Mouse (Mus musculus): ENCODE data around the gene Pld4. TPM values are rescaled to one million over a fixed set of nuclear protein-coding genes. Genes with fewer than 3 reads are reported as not detected.

Pld4 gene
- polyA plus RNA-seq, 1 experiment from 2014 or later: 8.4 TPM

DNA sequence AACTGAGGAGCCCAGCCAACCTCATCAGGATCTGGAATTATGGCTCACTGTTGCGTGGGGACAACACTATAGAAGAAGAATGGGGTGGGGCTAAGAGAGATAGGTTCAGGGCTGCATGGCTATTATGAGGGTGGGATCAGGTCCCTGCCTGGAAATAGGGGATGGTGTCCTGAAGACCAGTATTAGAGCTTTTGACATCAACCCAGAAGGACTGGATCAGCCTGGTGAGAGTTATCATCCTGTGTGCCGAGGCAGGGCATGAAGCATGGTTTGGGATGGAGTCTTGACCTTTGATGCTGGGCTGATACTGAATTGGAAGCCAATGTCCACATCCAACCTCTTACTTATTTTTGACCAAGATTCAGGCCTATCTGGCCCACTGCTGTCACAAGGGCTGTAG is 9.3 kb downstream of the Pld4 start:
- ATAC-seq (ENCODE audit: low FRiP score): no peak
- H3K36me3 ChIP-seq: no peaks in the 10 kb centered on the region
- WGBS: 78% methylated on average over 2 of the region's 2 CpGs

DNA sequence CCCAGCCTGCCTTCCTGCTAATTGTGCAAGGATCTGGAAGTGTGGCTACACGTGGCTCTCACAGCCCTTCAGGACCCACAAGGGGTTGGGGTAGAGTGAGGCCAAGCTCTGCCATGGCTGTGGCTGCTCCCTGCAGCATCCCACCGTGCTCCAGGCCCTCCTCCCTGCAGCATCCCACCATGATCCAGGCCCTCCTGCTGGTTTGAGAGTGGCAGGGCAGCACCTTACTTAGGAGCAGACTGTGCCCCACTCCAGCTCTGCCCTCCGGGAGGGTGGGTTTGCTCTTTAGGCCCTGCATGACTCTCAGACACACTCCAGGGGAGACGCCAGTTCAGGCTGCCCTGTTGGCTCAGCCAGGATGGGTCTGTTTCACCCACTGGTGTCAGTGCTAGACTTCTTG is 9.9 kb downstream of the Pld4 start:
- Histone ChIP-seq H3K27me3 (replicated peaks) (no peaks in the 10 kb centered on the region), H3K4me3 (replicated peaks) (no peak overlapping the region), H3K4me1 (no peaks in the 10 kb centered on the region), H3K9ac (replicated peaks) (no peak overlapping the region), H3K4me2 (no peak overlapping the region), H3K27ac (replicated peaks) (no peak overlapping the region), H3K36me3 (no peaks in the 10 kb centered on the region), H3K9me3 (replicated peaks) (no peaks in the 10 kb centered on the region)
- 76% methylated on average over 4 of the region's 4 CpGs for WGBS
- ATAC-seq (ENCODE audit: low FRiP score): no peak

More for the DNA sequence above, 9.3 kb downstream of the Pld4 start:
- Histone ChIP-seq H3K4me3 (replicated peaks) (no peak overlapping the region), H3K9me3 (replicated peaks) (no peaks in the 10 kb centered on the region), H3K4me1 (no peaks in the 10 kb centered on the region), H3K9ac (replicated peaks) (no peak overlapping the region), H3K27me3 (replicated peaks) (no peaks in the 10 kb centered on the region), H3K27ac (replicated peaks) (no peak overlapping the region), H3K4me2 (no peak overlapping the region)

GRCm38 (mm10) chr12:112772306-112772705 is 11.9 kb downstream of the Pld4 start:
- Histone ChIP-seq H3K4me1 (no peaks in the 10 kb centered on the region), H3K9me3 (replicated peaks) (no peaks in the 10 kb centered on the region), H3K4me2 (no peak overlapping the region), H3K27ac (replicated peaks) (no peak overlapping the region), H3K36me3 (no peaks in the 10 kb centered on the region), H3K9ac (replicated peaks) (no peak overlapping the region), H3K27me3 (replicated peaks) (no peaks in the 10 kb centered on the region), H3K4me3 (replicated peaks) (no peak overlapping the region)
- no peak for ATAC-seq (ENCODE audit: low FRiP score)
- 96% methylated on average over 14 of the region's 14 CpGs for WGBS

GRCm38 (mm10) chr12:112773366-112773765 is 12.9 kb downstream of the Pld4 start:
- no peak overlapping the region for H3K9ac ChIP-seq (replicated peaks)
- H3K4me2 ChIP-seq: no peak overlapping the region
- no peaks in the 10 kb centered on the region for H3K4me1 ChIP-seq
- H3K27me3 ChIP-seq (replicated peaks): no peaks in the 10 kb centered on the region
- no peak overlapping the region for H3K27ac ChIP-seq (replicated peaks)
- no peak for ATAC-seq (ENCODE audit: low FRiP score)
- 52% methylated on average over 9 of the region's 9 CpGs for WGBS
- H3K9me3 ChIP-seq (replicated peaks): no peaks in the 10 kb centered on the region
- no peaks in the 10 kb centered on the region for H3K36me3 ChIP-seq
- no peak overlapping the region for H3K4me3 ChIP-seq (replicated peaks)

DNA sequence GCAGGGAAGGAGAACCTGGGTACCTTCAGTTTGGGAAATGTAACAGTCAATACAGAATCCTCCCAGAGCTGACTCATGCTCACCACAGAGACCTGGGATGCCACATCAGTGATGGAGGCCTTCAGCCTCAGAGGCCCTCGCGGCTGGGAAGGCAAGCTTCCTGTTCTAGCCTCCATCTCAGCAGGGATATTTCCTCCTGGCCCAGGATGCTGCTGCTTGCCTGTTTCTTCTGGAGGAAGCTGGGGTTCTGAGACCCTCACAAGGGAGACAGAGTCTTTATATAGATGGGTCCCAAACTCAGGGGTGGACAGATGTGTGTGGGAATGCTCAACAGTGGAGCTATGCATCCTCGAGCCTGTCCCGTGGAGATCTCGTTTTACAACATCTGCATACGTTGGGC is 13.6 kb downstream of the Pld4 start:
- 84% methylated on average over 6 of the region's 6 CpGs for WGBS
- ATAC-seq (ENCODE audit: low FRiP score): no peak
- no peak overlapping the region for H3K4me3 ChIP-seq (replicated peaks)
- H3K4me2 ChIP-seq: no peak overlapping the region
- H3K36me3 ChIP-seq: no peaks in the 10 kb centered on the region
- H3K4me1 ChIP-seq: no peaks in the 10 kb centered on the region
- no peaks in the 10 kb centered on the region for H3K27me3 ChIP-seq (replicated peaks)
- H3K27ac ChIP-seq (replicated peaks): no peak overlapping the region
- H3K9me3 ChIP-seq (replicated peaks): no peaks in the 10 kb centered on the region
- no peak overlapping the region for H3K9ac ChIP-seq (replicated peaks)

- no peaks in the 10 kb centered on the region for H3K9me3 ChIP-seq (replicated peaks)
- no peaks in the 10 kb centered on the region for H3K4me1 ChIP-seq
- no peak for ATAC-seq (ENCODE audit: low FRiP score)
- no peak overlapping the region for H3K4me2 ChIP-seq
- H3K27me3 ChIP-seq (replicated peaks): no peaks in the 10 kb centered on the region
- WGBS: 91% methylated on average over 10 of the region's 10 CpGs
- H3K4me3 ChIP-seq (replicated peaks): no peak overlapping the region
- no peak overlapping the region for H3K27ac ChIP-seq (replicated peaks)
- H3K36me3 ChIP-seq: no peaks in the 10 kb centered on the region
- no peak overlapping the region for H3K9ac ChIP-seq (replicated peaks)
Measured at GRCm38 (mm10) chr12:112774481-112774880, 14.0 kb downstream of the Pld4 start.

- no peak overlapping the region for H3K9ac ChIP-seq (replicated peaks)
- no peaks in the 10 kb centered on the region; the same call in 1 of the 2 replicates for H3K27me3 ChIP-seq (replicated peaks)
- H3K4me2 ChIP-seq: no peak overlapping the region
- H3K4me3 ChIP-seq (replicated peaks): no peak overlapping the region
- H3K9me3 ChIP-seq (replicated peaks): no peaks in the 10 kb centered on the region
- H3K27ac ChIP-seq (replicated peaks): no peak overlapping the region
- peaks cover 12% of the 10 kb centered on the region; the same call in 1 of the 2 replicates for H3K4me1 ChIP-seq
- 81% methylated on average over 8 of the region's 8 CpGs for WGBS
- no peaks in the 10 kb centered on the region for H3K36me3 ChIP-seq
- ATAC-seq (ENCODE audit: low FRiP score): no peak
Measured at GRCm38 (mm10) chr12:112791026-112791425, 30.6 kb downstream of the Pld4 start.

- peaks cover 7% of the 10 kb centered on the region; the same call in 1 of the 2 replicates for H3K27me3 ChIP-seq (replicated peaks)
- peaks cover 22% of the 10 kb centered on the region for H3K4me1 ChIP-seq
- H3K36me3 ChIP-seq: no peaks in the 10 kb centered on the region
- H3K27ac ChIP-seq (replicated peaks): no peak overlapping the region
- WGBS: 79% methylated on average over 13 of the region's 13 CpGs
- no peak for ATAC-seq (ENCODE audit: low FRiP score)
- no peak overlapping the region for H3K9ac ChIP-seq (replicated peaks)
- H3K4me2 ChIP-seq: no peak overlapping the region
- no peaks in the 10 kb centered on the region for H3K9me3 ChIP-seq (replicated peaks)
- H3K4me3 ChIP-seq (replicated peaks): no peak overlapping the region
Measured at GRCm38 (mm10) chr12:112793601-112794355, 33.3 kb downstream of the Pld4 start.

DNA sequence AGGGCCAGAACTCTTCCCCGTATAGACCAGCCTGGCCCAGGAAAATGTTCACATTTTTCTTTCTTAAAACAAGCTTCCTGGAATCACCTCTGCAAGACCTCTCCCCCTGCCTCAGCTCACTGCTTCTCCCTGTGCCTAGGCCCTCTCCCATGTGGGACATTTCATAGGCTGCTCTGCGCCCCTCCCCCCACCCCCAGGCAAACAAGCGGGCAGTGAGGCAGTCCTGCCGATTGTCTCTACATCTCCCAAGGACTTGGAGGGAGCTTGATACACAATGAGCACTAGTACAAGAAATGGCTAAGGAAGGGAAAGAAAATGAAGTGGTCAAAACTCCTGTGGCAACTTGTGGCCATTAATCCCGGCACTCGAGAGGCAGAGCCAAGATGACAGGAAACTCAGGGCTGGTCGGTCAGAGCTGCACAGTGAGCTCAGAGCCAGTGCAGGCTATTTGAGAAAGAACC is 33.9 kb downstream of the Pld4 start:
- no peaks in the 10 kb centered on the region for H3K9me3 ChIP-seq (replicated peaks)
- peaks cover 22% of the 10 kb centered on the region for H3K4me1 ChIP-seq
- WGBS: 40% methylated on average over 7 of the region's 7 CpGs
- H3K27me3 ChIP-seq (replicated peaks): peaks cover 11% of the 10 kb centered on the region; the same call in 1 of the 2 replicates
- H3K27ac ChIP-seq (replicated peaks): no peak overlapping the region
- no peak overlapping the region for H3K9ac ChIP-seq (replicated peaks)
- ATAC-seq (ENCODE audit: low FRiP score): no peak
- no peak overlapping the region for H3K4me2 ChIP-seq
- no peaks in the 10 kb centered on the region for H3K36me3 ChIP-seq
- no peak overlapping the region for H3K4me3 ChIP-seq (replicated peaks)

GRCm38 (mm10) chr12:112794998-112795397 is 34.5 kb downstream of the Pld4 start:
- no peak overlapping the region for H3K4me3 ChIP-seq (replicated peaks)
- H3K9me3 ChIP-seq (replicated peaks): no peaks in the 10 kb centered on the region
- H3K4me1 ChIP-seq: peaks cover 22% of the 10 kb centered on the region
- H3K27me3 ChIP-seq (replicated peaks): peaks cover 17% of the 10 kb centered on the region; the same call in 1 of the 2 replicates
- no peak overlapping the region for H3K4me2 ChIP-seq
- H3K36me3 ChIP-seq: no peaks in the 10 kb centered on the region
- no peak overlapping the region for H3K27ac ChIP-seq (replicated peaks)
- H3K9ac ChIP-seq (replicated peaks): no peak overlapping the region
- no peak for ATAC-seq (ENCODE audit: low FRiP score)
- 95% methylated on average over 5 of the region's 5 CpGs for WGBS

GRCm38 (mm10) chr12:112795466-112796104 is 35.1 kb downstream of the Pld4 start:
- WGBS: 70% methylated on average over 18 of the region's 18 CpGs
- H3K36me3 ChIP-seq: no peaks in the 10 kb centered on the region
- H3K27me3 ChIP-seq (replicated peaks): peaks cover 20% of the 10 kb centered on the region; the same call in 1 of the 2 replicates
- H3K4me2 ChIP-seq: no peak overlapping the region
- H3K9ac ChIP-seq (replicated peaks): no peak overlapping the region
- no peak for ATAC-seq (ENCODE audit: low FRiP score)
- no peaks in the 10 kb centered on the region for H3K9me3 ChIP-seq (replicated peaks)
- no peak overlapping the region for H3K4me3 ChIP-seq (replicated peaks)
- H3K4me1 ChIP-seq: peaks cover 22% of the 10 kb centered on the region
- H3K27ac ChIP-seq (replicated peaks): no peak overlapping the region

Measured in neural tube, embryonic 15.5 days (tissue).